Mouse (Mus musculus): ENCODE measurements around the gene Obscn.
A peak's percentile ranks its signal among the peaks of the same experiment; 100 is the strongest.

Obscn gene

DNA sequence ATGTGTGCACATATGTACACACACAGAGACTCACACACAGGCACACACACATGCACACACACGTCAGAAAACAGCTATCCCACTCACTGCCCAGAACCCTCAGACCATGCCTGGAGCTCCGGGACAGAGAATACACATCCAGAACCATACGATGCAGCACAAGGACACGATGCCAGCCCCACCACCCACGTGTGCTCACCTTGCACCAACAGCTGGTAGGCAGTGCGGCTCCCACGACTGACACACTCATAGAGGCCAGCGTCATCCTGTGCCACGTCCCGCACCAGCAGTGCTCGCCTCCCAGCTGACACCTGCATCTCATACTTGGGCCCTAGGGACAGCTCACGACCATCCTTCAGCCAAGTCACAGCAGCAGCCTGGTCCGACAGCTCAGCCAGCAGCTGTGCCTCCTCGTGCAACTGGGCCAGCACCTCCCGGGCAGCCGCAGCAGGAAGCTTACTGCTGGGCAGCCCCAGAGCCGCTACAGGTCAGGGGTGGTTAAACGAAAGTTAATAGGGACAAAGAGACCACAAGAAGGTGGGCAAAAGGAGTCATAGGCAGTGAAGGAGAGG, 4.8 kb downstream of the Obscn start:
- DNase-seq (ENCODE audit: low read depth, low spot score), result peak; percentile 25
- H3K27me3 ChIP-seq (ENCODE audit: control insufficient read depth, insufficient read depth, low read length, poor library complexity, severe bottlenecking), result 0 out of 2 replicates have a peak, but pooled peaks cover 5% of the 10 kb centered on the region
- H3K36me3 ChIP-seq (ENCODE audit: control insufficient read depth, insufficient read depth, low read length, poor library complexity, severe bottlenecking), result no peaks in the 10 kb centered on the region

GRCm38 (mm10) chr11:59130782-59131181, 5.4 kb downstream of the Obscn start:
- Histone ChIP-seq H3K27me3 (ENCODE audit: control insufficient read depth, insufficient read depth, low read length, poor library complexity, severe bottlenecking) (0 out of 2 replicates have a peak, but pooled peaks cover 5% of the 10 kb centered on the region), H3K36me3 (ENCODE audit: control insufficient read depth, insufficient read depth, low read length, poor library complexity, severe bottlenecking) (no peaks in the 10 kb centered on the region)
- peak; percentile 23 for DNase-seq (ENCODE audit: low read depth, low spot score)

- H3K36me3 ChIP-seq (ENCODE audit: control insufficient read depth, insufficient read depth, low read length, poor library complexity, severe bottlenecking), result no peaks in the 10 kb centered on the region
- no peak for DNase-seq (ENCODE audit: low read depth, low spot score)
- H3K27me3 ChIP-seq (ENCODE audit: control insufficient read depth, insufficient read depth, low read length, poor library complexity, severe bottlenecking), result no peaks in the 10 kb centered on the region
Observed at GRCm38 (mm10) chr11:59105945-59106344, 30.3 kb downstream of the Obscn start.

DNA sequence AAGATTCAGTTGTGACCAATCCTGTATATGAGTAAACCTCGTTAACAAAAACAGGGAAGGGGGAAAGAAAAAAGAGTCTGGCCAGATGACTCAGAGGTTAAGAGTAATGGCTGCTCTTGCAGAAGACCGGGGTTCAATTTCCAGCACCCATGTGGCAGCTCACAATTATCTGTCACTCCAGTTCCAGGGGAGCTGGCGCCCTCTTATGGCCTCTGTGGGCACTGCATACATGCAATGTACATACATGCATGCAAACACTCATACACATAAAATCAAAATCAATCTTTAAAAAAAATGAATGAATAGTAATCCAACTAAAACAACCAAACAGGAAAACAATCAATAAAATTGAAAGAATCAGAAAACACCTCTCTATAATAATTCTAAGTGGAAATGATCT, 33.9 kb downstream of the Obscn start:
- no peaks in the 10 kb centered on the region for H3K27me3 ChIP-seq (ENCODE audit: control insufficient read depth, insufficient read depth, low read length, poor library complexity, severe bottlenecking)
- no peaks in the 10 kb centered on the region for H3K36me3 ChIP-seq (ENCODE audit: control insufficient read depth, insufficient read depth, low read length, poor library complexity, severe bottlenecking)
- peak; percentile 11 for DNase-seq (ENCODE audit: low read depth, low spot score)

DNA sequence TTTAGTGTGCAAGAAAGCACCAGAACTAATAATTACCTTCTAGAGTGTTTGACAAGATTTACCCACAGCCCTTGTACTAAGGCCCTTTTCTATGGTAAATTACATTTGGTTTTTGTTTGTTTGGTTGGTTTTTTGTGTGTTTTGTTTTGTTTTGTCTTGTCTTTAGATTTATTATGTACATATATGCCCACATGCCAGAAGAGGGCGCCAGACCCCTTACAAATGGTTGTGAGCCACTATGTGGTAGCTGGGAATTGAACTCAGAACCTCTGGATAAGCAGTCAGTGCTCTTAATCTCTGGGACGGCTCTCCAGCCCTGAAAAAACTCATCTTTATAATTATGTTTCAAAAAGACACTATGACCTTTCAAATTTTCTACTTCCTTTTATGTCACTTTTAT, 37.9 kb downstream of the Obscn start:
- Histone ChIP-seq H3K36me3 (ENCODE audit: control insufficient read depth, insufficient read depth, low read length, poor library complexity, severe bottlenecking) (no peaks in the 10 kb centered on the region), H3K27me3 (ENCODE audit: control insufficient read depth, insufficient read depth, low read length, poor library complexity, severe bottlenecking) (no peaks in the 10 kb centered on the region)
- peak; percentile 63 for DNase-seq (ENCODE audit: low read depth, low spot score)

DNA sequence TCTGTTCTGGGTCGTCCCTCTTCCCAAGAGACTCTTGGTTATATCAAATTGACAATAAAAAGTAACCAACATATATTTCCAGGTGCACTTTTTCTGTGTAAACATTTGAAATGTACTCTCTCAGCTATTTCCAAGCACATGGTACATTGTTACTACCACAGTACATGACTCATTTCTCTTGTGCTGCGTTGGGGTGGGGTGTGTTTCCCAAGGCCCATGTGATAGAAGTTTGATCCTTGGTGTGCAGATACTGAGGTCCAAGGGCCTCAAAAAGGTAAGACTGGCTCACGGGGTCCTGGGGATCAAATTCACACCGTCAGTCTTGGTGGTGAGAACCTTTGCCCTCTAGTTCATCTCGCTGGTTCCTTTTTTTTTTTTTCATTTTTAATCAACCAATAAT, 38.4 kb downstream of the Obscn start:
- no peaks in the 10 kb centered on the region for H3K36me3 ChIP-seq (ENCODE audit: control insufficient read depth, insufficient read depth, low read length, poor library complexity, severe bottlenecking)
- DNase-seq (ENCODE audit: low read depth, low spot score), result no peak
- no peaks in the 10 kb centered on the region for H3K27me3 ChIP-seq (ENCODE audit: control insufficient read depth, insufficient read depth, low read length, poor library complexity, severe bottlenecking)

DNA sequence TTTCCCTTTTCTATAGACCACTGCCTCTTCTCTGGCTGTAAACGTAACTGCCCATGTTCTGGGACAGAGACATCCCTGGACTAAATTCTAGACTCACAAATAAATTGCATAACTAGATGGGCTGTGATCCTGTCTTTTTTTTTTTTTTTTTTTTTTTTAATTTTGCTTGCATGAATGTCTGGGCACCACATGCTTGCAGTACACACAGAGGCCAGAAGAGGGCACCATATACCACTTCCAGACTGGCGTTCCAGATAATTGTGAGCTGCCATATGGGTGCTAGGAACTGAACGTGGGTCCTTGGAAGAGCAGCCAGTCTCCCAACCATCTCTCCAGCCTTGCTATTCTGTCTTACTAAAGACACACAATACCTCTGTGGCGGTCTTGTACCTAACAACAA, 42.0 kb downstream of the Obscn start:
- H3K27me3 ChIP-seq (ENCODE audit: control insufficient read depth, insufficient read depth, low read length, poor library complexity, severe bottlenecking), result no peaks in the 10 kb centered on the region
- DNase-seq (ENCODE audit: low read depth, low spot score), result peak; percentile 39
- H3K36me3 ChIP-seq (ENCODE audit: control insufficient read depth, insufficient read depth, low read length, poor library complexity, severe bottlenecking), result no peaks in the 10 kb centered on the region

DNA sequence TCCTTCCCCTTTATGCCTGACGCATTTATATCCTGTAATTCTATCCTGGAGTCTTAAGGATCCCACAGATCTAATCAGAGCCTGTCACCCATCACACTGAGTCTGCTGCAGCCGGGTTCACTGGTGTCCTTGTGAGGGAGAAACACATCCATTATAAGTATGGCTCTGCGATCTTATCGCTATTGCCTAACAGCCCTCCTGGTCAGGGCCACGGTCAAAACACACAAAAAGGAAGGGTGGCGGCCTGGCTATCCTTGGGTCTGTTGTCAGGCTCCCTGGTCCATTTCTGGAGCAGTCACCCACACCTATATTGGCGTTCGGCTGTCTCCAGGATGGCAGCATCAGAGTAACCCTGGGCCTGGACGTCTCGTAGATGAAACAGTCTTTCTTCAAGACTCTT, 48.6 kb downstream of the Obscn start:
- H3K36me3 ChIP-seq (ENCODE audit: control insufficient read depth, insufficient read depth, low read length, poor library complexity, severe bottlenecking), result no peaks in the 10 kb centered on the region
- H3K27me3 ChIP-seq (ENCODE audit: control insufficient read depth, insufficient read depth, low read length, poor library complexity, severe bottlenecking), result no peaks in the 10 kb centered on the region
- no peak for DNase-seq (ENCODE audit: low read depth, low spot score)

GRCm38 (mm10) chr11:59085200-59085599, 51.0 kb downstream of the Obscn start:
- H3K36me3 ChIP-seq (ENCODE audit: control insufficient read depth, insufficient read depth, low read length, poor library complexity, severe bottlenecking), result no peaks in the 10 kb centered on the region
- no peak for DNase-seq (ENCODE audit: low read depth, low spot score)
- no peaks in the 10 kb centered on the region for H3K27me3 ChIP-seq (ENCODE audit: control insufficient read depth, insufficient read depth, low read length, poor library complexity, severe bottlenecking)

DNA sequence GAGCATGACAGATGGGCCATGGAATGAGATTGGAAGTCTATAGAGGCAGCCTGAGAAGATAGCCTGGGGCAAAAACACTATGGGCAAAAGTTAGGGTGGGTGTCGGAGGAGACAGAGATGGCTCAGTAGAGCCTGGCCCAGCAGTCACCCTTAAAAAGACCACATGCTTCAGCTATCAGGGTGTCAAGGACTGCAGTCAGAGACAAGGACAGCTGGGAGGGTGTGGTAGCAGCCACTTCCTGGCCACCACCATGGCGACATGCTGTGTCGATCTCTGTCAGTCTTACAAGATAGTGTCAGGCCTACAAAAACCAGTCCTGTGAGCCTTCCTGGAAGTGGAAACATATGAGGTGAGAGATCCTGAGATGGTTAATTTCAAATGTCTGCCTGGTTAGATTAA, 53.1 kb downstream of the Obscn start:
- no peak for DNase-seq (ENCODE audit: low read depth, low spot score)
- Histone ChIP-seq H3K36me3 (ENCODE audit: control insufficient read depth, insufficient read depth, low read length, poor library complexity, severe bottlenecking) (no peaks in the 10 kb centered on the region), H3K27me3 (ENCODE audit: control insufficient read depth, insufficient read depth, low read length, poor library complexity, severe bottlenecking) (no peaks in the 10 kb centered on the region)

DNA sequence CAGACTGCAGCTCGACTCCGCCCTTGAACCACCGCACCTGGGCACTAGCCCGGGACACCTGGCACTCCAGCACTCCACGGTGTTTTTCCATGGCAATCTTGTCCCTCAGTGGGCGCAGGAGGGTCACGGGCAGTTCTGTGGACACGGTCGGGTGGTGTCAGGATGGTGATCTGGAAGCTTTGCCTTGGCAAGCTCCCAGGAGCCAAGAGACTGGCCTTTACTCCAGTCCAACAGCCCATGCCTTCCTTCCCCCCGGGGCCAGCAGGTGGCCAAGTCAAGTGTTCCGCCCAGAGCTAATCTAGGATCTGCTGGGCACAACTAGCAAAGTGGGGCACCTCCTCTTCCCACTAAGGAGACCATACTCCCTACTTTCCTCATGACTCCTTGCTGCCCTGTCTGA, 57.9 kb downstream of the Obscn start:
- Histone ChIP-seq H3K27me3 (ENCODE audit: control insufficient read depth, insufficient read depth, low read length, poor library complexity, severe bottlenecking) (no peaks in the 10 kb centered on the region), H3K36me3 (ENCODE audit: control insufficient read depth, insufficient read depth, low read length, poor library complexity, severe bottlenecking) (no peaks in the 10 kb centered on the region)
- no peak for DNase-seq (ENCODE audit: low read depth, low spot score)

- DNase-seq (ENCODE audit: low read depth, low spot score), result no peak
- Histone ChIP-seq H3K27me3 (ENCODE audit: control insufficient read depth, insufficient read depth, low read length, poor library complexity, severe bottlenecking) (no peaks in the 10 kb centered on the region), H3K36me3 (ENCODE audit: control insufficient read depth, insufficient read depth, low read length, poor library complexity, severe bottlenecking) (no peaks in the 10 kb centered on the region)
Observed at GRCm38 (mm10) chr11:59070321-59070720, 65.9 kb downstream of the Obscn start.

- no peak for DNase-seq (ENCODE audit: low read depth, low spot score)
- H3K27me3 ChIP-seq (ENCODE audit: control insufficient read depth, insufficient read depth, low read length, poor library complexity, severe bottlenecking), result no peaks in the 10 kb centered on the region
- no peaks in the 10 kb centered on the region for H3K36me3 ChIP-seq (ENCODE audit: control insufficient read depth, insufficient read depth, low read length, poor library complexity, severe bottlenecking)
Observed at GRCm38 (mm10) chr11:59068922-59069321, 67.3 kb downstream of the Obscn start.

DNA sequence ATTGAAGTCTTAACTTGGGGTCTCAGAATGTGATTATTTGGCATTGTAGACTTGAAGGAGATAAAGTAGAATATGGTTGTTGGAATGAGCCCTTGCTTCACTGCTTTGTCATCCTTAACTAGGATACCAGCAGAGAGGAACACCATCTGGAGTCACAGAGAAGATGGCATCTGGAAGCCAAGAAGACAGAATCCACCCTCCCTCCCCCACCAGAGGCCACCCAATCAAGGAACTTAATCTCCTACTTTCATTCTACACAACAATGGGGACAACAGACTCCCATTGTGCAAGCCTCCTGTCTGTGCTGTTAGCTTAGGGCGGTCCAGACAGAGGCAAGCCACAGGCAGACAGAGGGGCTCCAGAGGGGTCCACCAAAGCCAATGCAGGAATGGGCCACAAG, 67.8 kb downstream of the Obscn start:
- no peak for DNase-seq (ENCODE audit: low read depth, low spot score)
- H3K36me3 ChIP-seq (ENCODE audit: control insufficient read depth, insufficient read depth, low read length, poor library complexity, severe bottlenecking), result no peaks in the 10 kb centered on the region
- H3K27me3 ChIP-seq (ENCODE audit: control insufficient read depth, insufficient read depth, low read length, poor library complexity, severe bottlenecking), result no peaks in the 10 kb centered on the region

DNA sequence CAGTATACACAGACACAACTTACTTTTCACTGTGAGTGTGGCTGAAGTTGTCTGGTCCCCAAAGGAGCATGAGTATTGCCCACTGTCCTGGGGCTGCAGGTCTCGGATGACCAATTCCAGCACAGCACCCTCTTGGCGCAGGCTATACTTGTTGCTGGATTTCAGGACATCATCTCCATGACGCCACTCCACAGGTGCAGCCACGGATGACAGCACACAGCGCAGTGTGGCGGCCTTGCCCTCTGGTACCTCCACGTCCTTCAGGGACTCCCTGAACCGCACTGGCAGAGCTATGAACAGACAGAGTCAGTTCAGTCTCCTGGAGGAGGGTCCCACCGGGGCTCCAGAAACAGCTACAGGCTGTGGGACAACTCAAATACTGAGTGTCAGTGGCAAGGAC, 68.3 kb downstream of the Obscn start:
- DNase-seq (ENCODE audit: low read depth, low spot score), result no peak
- H3K36me3 ChIP-seq (ENCODE audit: control insufficient read depth, insufficient read depth, low read length, poor library complexity, severe bottlenecking), result no peaks in the 10 kb centered on the region
- H3K27me3 ChIP-seq (ENCODE audit: control insufficient read depth, insufficient read depth, low read length, poor library complexity, severe bottlenecking), result no peaks in the 10 kb centered on the region

- H3K27me3 ChIP-seq (ENCODE audit: control insufficient read depth, insufficient read depth, low read length, poor library complexity, severe bottlenecking), result no peaks in the 10 kb centered on the region
Observed at GRCm38 (mm10) chr11:59058025-59058424, 78.2 kb downstream of the Obscn start.

More at GRCm38 (mm10) chr11:59058025-59058424, 78.2 kb downstream of the Obscn start:
- H3K36me3 ChIP-seq (ENCODE audit: control insufficient read depth, insufficient read depth, low read length, poor library complexity, severe bottlenecking), result no peaks in the 10 kb centered on the region
- DNase-seq (ENCODE audit: low read depth, low spot score), result no peak

Measured in splenic B cell, adult 2 months (primary cell).